Mouse (Mus musculus) forebrain, embryonic 13.5 days (tissue): Measurements from ENCODE around the gene Gm973. TPM values are rescaled to one million over a fixed set of nuclear protein-coding genes. Genes with fewer than 3 reads are reported as not detected.
A peak's percentile ranks its signal among the peaks of the same experiment; 100 is the strongest.

ENCODE experiments used
- ATAC-seq: fragments of 200-750 bp; cut with Nextera tagmentation; 2 replicates; pipeline ENCODE4 v1.8.0; 2017
- H3K27ac ChIP-seq: fragments of 300-500 bp; sonication (generic); 2 replicates; pipeline ENCODE4 v1.5.1; 2015; ENCODE audit warnings: inconsistent platforms, mild to moderate bottlenecking, moderate library complexity
- H3K27me3 ChIP-seq: fragments of 300-500 bp; sonication (generic); 2 replicates; pipeline ENCODE4 v1.6.1; 2015; ENCODE audit warnings: mild to moderate bottlenecking, inconsistent platforms
- H3K36me3 ChIP-seq: fragments of 300-500 bp; sonication (generic); 2 replicates; pipeline ENCODE4 v1.6.1; 2015; ENCODE audit warnings: mild to moderate bottlenecking, inconsistent platforms; ENCODE audit not compliant: poor library complexity, severe bottlenecking
- H3K4me1 ChIP-seq: fragments of 300-500 bp; sonication (generic); 2 replicates; pipeline ENCODE4 v1.6.1; 2015; ENCODE audit warnings: inconsistent platforms
- H3K4me2 ChIP-seq: fragments of 300-500 bp; sonication (generic); 2 replicates; pipeline ENCODE4 v1.6.1; 2015; ENCODE audit warnings: inconsistent platforms, mild to moderate bottlenecking, moderate library complexity
- H3K4me3 ChIP-seq: fragments of 300-500 bp; sonication (generic); 2 replicates; pipeline ENCODE4 v1.5.1; 2015; ENCODE audit warnings: mild to moderate bottlenecking, inconsistent platforms
- H3K9ac ChIP-seq: fragments of 300-500 bp; sonication (generic); 2 replicates; pipeline ENCODE4 v1.6.1; 2015; ENCODE audit warnings: mild to moderate bottlenecking, inconsistent platforms
- H3K9me3 ChIP-seq: fragments of 300-500 bp; sonication (generic); replicated peaks from 2 replicates; pipeline ENCODE4 v1.6.1; 2016; ENCODE audit warnings: inconsistent platforms
- WGBS: fragments of 180-500 bp; shearing (Covaris S2); methylation state at CpG from one replicate; pipeline ENCODE4 v1.1.7; 2015; 5-methylcytosine and 5-hydroxymethylcytosine counted together
- polyA plus RNA-seq: library from polyadenylated mRNA; unstranded; fragments of >200 nt; fragmentation: Nextera tagmentation; extraction: Ambion mirVana; gene quantifications from 2 replicates; pipeline ENCODE4 v1.2.1, GENCODE M21; 2015

The Gm973 gene
- polyA plus RNA-seq, 1 experiment from 2014 or later, result 3.0 TPM

DNA sequence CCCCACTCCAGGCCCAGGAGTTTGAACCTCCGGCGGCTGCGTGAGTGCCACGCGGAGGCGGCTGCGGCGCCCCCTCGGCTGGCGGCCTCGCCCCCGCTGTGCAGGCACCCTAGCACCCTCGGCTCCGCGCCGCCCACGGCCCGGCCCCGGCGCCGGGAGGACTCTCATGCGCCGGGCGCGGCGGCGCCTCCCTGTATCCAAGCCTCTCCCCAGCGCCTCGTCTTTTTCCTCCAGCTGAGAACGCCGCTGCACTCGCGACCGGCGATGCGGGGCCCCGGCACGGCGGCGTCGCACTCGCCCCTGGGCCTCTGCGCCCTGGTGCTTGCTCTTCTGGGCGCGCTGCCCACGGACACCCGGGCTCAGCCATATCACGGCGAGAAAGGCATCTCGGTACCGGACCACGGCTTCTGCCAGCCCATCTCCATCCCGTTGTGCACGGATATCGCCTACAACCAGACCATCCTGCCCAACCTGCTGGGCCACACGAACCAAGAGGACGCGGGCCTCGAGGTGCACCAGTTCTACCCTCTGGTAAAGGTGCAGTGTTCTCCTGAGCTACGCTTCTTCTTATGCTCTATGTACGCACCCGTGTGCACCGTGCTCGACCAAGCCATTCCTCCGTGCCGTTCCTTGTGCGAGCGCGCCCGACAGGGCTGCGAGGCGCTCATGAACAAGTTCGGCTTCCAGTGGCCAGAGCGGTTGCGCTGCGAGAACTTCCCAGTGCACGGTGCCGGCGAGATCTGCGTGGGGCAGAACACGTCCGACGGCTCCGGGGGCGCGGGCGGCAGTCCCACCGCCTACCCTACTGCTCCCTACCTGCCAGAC lies 33.2 kb upstream of the Gm973 start:
- Histone ChIP-seq H3K9me3 (no peaks in the 10 kb centered on the region), H3K4me3 (peak overlapping the region; percentile 66), H3K4me2 (peak overlapping the region; percentile 99), H3K36me3 (no peaks in the 10 kb centered on the region), H3K9ac (peak overlapping the region; percentile 80), H3K27me3 (peaks cover 38% of the 10 kb centered on the region), H3K27ac (peak overlapping the region; percentile 67), H3K4me1 (peaks cover 72% of the 10 kb centered on the region)
- WGBS, result under 1% methylated on average over 75 of the region's 88 CpGs
- peak; percentile 7; the same call in 1 of the 2 replicates for ATAC-seq

- Histone ChIP-seq H3K4me2 (peak overlapping the region; percentile 99), H3K4me3 (peak overlapping the region; percentile 66), H3K9me3 (no peaks in the 10 kb centered on the region), H3K27ac (no peak overlapping the region), H3K9ac (peak overlapping the region; percentile 80), H3K36me3 (no peaks in the 10 kb centered on the region), H3K27me3 (peaks cover 34% of the 10 kb centered on the region), H3K4me1 (peaks cover 78% of the 10 kb centered on the region)
- under 1% methylated on average over 46 of the region's 46 CpGs for WGBS
- peak; percentile 67 for ATAC-seq
Measured at GRCm38 (mm10) chr1:59483521-59484245, 32.4 kb upstream of the Gm973 start.

- Histone ChIP-seq H3K4me1 (peaks cover 80% of the 10 kb centered on the region), H3K36me3 (no peaks in the 10 kb centered on the region), H3K9ac (peak overlapping the region; percentile 80), H3K9me3 (no peaks in the 10 kb centered on the region), H3K27me3 (peaks cover 31% of the 10 kb centered on the region), H3K4me2 (peak overlapping the region; percentile 99), H3K27ac (peak overlapping the region; percentile 64; the same call in 1 of the 2 replicates), H3K4me3 (peak overlapping the region; percentile 66)
- no peak for ATAC-seq
- 4% methylated on average over 21 of the region's 21 CpGs for WGBS
Measured at GRCm38 (mm10) chr1:59484314-59484713, 31.8 kb upstream of the Gm973 start.

DNA sequence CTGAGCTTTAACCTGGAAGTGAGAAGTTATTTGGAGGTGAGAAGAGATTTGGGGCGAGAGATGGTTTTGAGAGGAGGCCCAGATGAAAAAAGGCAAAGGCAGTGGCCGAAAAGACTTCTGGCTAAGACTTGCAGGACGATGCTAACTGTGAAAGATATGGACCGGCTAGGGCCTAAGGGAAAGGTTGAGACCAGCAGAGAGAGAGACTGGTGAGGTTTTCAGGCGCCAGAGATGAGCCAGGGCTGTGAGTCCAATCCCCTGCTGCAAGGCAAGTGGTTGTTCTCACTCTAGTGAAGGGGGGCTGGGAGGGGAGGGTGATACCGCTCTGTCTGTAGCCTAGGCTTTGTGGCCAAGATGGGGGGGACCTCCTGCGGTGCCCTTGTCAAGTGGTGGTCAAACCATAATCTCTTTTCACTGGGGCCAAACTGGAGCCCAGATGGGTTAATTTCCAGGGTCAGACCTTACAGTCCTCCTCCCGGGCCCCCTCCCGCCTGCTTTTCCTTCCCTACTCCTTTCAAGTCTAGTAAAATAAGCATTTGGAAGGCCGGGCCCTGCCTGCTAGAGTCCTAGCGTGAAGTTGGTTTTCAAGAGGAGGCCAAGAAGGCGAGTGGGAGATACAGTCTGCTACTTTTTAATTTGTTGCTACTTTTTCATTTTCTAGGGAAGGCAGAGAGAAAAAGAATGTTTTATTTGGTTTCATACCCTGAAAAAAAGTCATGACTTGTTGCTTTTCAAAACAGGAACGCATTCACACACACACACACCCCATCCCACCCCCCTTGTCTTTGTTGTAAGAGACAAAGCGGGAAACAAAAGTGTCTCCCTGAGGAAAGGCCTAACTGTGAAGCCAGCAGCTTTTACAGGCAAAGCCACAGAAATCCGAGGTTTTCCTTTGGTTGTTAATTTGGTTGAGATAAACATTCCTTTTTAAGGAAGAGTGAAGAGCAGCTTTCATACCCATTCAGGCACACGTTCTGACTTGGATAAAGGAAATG lies 31.0 kb upstream of the Gm973 start:
- no peak for ATAC-seq
- WGBS, result 5% methylated on average over 16 of the region's 16 CpGs

DNA sequence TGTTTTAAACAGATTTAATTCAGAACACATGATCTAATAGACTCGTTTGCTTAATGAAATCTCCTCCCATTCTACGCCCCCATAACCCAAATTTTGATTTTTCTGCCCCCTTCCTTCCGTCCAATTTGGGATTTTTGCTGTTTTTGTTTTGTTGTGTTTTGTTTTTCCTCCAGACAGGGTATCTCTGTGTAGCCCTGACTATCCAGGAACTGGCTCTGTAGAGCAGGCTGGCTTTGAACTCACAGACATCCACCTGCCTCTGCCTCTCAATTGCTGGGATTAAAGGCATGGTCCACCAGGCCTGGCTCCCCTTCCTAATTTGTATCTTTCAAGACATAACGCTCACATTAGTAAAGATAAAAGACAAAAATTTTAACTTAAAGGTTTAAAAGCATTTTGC lies 30.3 kb upstream of the Gm973 start:
- peak overlapping the region; percentile 66 for H3K4me3 ChIP-seq
- H3K27ac ChIP-seq, result no peak overlapping the region
- peak overlapping the region; percentile 80; the same call in 1 of the 2 replicates for H3K9ac ChIP-seq
- H3K9me3 ChIP-seq, result no peaks in the 10 kb centered on the region
- peaks cover 21% of the 10 kb centered on the region for H3K27me3 ChIP-seq
- no peak for ATAC-seq
- H3K4me1 ChIP-seq, result peaks cover 70% of the 10 kb centered on the region
- 31% methylated on average over 4 of the region's 4 CpGs for WGBS
- no peaks in the 10 kb centered on the region for H3K36me3 ChIP-seq
- peak overlapping the region; percentile 99 for H3K4me2 ChIP-seq

More for the DNA sequence above, 31.0 kb upstream of the Gm973 start:
- H3K4me2 ChIP-seq, result peak overlapping the region; percentile 99
- H3K9me3 ChIP-seq, result no peaks in the 10 kb centered on the region
- H3K9ac ChIP-seq, result peak overlapping the region; percentile 80
- H3K36me3 ChIP-seq, result no peaks in the 10 kb centered on the region
- H3K4me1 ChIP-seq, result peaks cover 77% of the 10 kb centered on the region
- peak overlapping the region; percentile 66 for H3K4me3 ChIP-seq
- H3K27me3 ChIP-seq, result peaks cover 25% of the 10 kb centered on the region
- H3K27ac ChIP-seq, result peak overlapping the region; percentile 64

DNA sequence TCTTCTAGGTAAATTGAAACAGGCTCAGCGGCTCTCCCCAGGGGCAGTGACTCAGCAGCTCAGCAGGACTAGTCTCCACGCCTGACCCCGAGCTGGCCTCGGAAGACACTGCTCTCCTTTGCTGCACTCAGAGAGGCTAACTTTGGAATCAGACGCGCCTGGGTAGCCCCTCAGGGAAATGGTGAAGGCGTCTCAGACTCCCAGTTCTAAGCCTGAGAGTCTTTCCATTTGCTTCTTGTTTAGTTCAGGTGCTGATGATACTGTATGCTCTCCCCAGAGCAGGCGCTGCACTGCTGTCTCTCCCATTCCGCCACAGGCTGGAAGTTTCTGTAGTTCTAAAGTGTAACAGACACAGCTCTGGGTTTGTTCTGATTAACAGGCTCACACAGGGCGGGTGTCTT lies 28.4 kb upstream of the Gm973 start:
- peaks cover 58% of the 10 kb centered on the region for H3K4me1 ChIP-seq
- H3K36me3 ChIP-seq, result no peaks in the 10 kb centered on the region
- no peaks in the 10 kb centered on the region for H3K9me3 ChIP-seq
- 6% methylated on average over 10 of the region's 10 CpGs for WGBS
- H3K4me3 ChIP-seq, result no peak overlapping the region
- peaks cover 20% of the 10 kb centered on the region for H3K27me3 ChIP-seq
- ATAC-seq, result no peak
- H3K27ac ChIP-seq, result no peak overlapping the region
- peak overlapping the region; percentile 53 for H3K9ac ChIP-seq
- H3K4me2 ChIP-seq, result peak overlapping the region; percentile 44

DNA sequence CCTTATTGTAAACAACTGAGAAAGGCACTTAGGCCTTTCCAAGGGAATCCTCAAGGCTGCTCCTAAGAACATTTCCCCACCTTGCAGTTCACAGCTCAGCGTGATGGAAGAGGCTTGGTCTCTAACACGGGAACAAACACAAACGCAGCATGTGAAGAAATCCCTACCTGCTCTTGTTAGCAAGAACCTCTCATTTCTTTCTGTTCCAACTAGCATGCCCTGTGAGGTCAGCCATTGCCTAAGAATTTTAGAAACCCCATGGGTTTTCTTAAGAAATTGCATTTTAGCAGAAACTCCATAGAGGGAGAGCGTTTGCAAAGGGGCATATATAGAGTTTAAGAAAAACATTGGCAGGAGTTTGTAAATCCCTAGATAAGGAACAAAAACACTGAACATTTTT lies 27.6 kb upstream of the Gm973 start:
- Histone ChIP-seq H3K27ac (no peak overlapping the region), H3K9me3 (no peaks in the 10 kb centered on the region), H3K27me3 (peaks cover 12% of the 10 kb centered on the region), H3K9ac (no peak overlapping the region), H3K4me3 (no peak overlapping the region), H3K36me3 (no peaks in the 10 kb centered on the region), H3K4me1 (peaks cover 50% of the 10 kb centered on the region), H3K4me2 (no peak overlapping the region)
- no peak for ATAC-seq
- WGBS, result 43% methylated on average over 4 of the region's 4 CpGs

DNA sequence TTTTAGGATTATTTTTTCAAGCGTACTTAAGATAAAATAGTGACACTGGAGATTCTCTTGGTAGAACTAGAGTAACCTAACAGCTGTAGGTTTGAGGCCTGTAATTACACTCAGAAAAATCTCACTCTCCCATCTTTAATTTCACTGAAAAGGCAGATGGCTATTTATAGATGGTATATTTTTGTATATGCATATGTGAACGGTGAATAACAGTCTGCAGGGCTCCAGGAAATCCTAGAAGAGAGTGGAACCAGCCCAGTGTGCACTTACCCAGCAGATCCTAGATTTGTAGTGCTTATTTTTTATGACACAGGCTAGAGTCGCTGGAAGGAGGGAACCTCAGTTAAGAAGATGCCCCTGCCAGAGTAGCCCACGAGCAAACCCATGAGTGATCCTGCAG lies 27.1 kb upstream of the Gm973 start:
- Histone ChIP-seq H3K9me3 (no peaks in the 10 kb centered on the region), H3K27ac (no peak overlapping the region), H3K27me3 (peaks cover 14% of the 10 kb centered on the region; the same call in 1 of the 2 replicates), H3K36me3 (no peaks in the 10 kb centered on the region), H3K9ac (no peak overlapping the region), H3K4me2 (no peak overlapping the region), H3K4me1 (peaks cover 44% of the 10 kb centered on the region), H3K4me3 (no peak overlapping the region)
- WGBS, result 69% methylated on average over 4 of the region's 4 CpGs
- no peak for ATAC-seq

- WGBS, result 87% methylated on average over 9 of the region's 9 CpGs
- no peak overlapping the region for H3K4me3 ChIP-seq
- no peak for ATAC-seq
Measured at GRCm38 (mm10) chr1:59491517-59491916, 24.5 kb upstream of the Gm973 start.

DNA sequence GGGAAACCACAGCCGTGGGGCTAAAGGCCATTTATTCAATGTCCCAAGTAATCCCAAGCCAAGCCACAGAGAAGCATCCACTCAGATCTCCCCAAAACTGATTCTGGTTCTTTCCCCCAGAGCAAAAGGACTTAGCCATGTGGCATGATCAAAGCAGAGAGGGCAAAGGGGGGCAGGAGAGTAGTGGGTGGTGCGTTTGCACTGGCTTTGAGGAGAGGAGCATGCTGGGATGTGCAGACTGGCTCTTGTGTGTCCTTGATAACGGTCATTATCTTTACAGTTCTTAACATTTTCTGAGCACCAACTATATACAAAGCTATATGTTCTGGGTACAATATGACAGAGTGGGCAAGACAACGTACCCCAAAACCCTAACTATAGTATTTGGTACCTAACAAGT lies 23.6 kb upstream of the Gm973 start:
- Histone ChIP-seq H3K9me3 (no peaks in the 10 kb centered on the region), H3K4me2 (no peak overlapping the region), H3K36me3 (no peaks in the 10 kb centered on the region), H3K27me3 (0 out of 2 replicates have a peak, but pooled peaks cover 5% of the 10 kb centered on the region), H3K27ac (no peak overlapping the region), H3K4me3 (no peak overlapping the region), H3K9ac (no peak overlapping the region), H3K4me1 (peaks cover 13% of the 10 kb centered on the region)
- WGBS, result 59% methylated on average over 4 of the region's 4 CpGs
- no peak for ATAC-seq

More at GRCm38 (mm10) chr1:59491517-59491916, 24.5 kb upstream of the Gm973 start:
- 0 out of 2 replicates have a peak, but pooled peaks cover 5% of the 10 kb centered on the region for H3K27me3 ChIP-seq
- no peak overlapping the region for H3K4me2 ChIP-seq
- no peak overlapping the region for H3K27ac ChIP-seq
- no peaks in the 10 kb centered on the region for H3K36me3 ChIP-seq
- H3K4me1 ChIP-seq, result peaks cover 20% of the 10 kb centered on the region
- H3K9ac ChIP-seq, result no peak overlapping the region
- H3K9me3 ChIP-seq, result no peaks in the 10 kb centered on the region

DNA sequence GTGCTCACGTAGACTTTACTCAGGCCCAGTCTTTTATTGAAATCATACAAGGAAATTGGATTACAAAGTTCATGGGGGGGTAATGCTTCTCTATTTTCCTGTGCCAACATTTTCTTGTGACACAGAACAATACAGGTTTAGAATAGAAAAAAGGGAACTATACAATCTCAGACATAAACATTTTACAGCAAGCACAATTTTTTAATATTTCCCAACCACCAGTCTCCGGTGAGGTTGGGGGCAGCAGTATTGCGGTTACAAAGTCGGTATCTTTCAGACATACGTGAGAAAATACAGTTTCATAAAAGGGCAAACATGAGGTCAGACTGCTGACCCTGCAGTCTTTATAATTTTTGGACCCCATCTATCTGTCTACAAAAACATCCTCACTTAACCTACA lies 20.1 kb upstream of the Gm973 start:
- H3K27me3 ChIP-seq, result 0 out of 2 replicates have a peak, but pooled peaks cover 5% of the 10 kb centered on the region
- H3K9me3 ChIP-seq, result no peaks in the 10 kb centered on the region
- no peaks in the 10 kb centered on the region for H3K36me3 ChIP-seq
- ATAC-seq, result no peak
- H3K4me3 ChIP-seq, result no peak overlapping the region
- H3K4me1 ChIP-seq, result no peaks in the 10 kb centered on the region
- no peak overlapping the region for H3K9ac ChIP-seq
- WGBS, result 93% methylated on average over 5 of the region's 5 CpGs
- no peak overlapping the region for H3K4me2 ChIP-seq
- H3K27ac ChIP-seq, result no peak overlapping the region
